Mouse (Mus musculus): ENCODE results near the gene Bach1.

DNA sequence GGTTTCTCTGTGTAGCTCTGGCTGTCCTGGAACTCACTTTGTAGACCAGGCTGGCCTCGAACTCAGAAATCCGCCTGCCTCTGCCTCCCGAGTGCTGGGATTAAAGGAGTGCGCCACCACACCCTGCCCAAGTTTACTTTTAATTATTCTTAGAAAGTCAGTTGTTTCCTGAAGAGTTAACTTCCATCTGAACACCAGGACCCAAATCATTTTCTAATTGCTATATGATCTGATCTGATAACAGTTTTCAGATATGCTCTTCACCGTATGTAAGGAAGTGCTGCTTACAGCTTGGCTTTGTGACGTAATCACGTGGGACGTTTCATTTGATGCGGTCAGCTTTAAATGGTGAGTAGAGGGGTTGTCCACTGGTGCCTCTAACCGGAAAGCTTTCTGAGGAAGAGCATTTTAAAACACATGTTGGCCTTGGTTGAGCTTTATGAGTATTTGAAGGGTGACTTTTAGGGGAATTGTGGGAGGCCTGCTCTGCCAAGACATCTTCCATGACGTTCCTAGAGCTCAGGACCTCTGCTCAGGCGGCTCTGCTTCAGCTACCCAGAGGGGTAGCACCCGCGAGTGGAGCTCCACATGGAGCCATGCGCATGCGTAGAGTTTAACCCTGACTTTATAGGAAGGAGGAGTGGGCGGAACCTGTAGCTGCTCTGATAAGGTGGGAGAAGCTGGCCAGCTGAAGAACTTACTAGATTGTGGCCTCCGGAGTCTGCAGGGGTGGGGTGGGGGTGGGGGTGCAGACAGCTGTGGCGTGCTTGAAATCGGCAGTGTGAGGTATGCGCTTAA is 39.3 kb downstream of the Bach1 start:
- no peak for TF ChIP-seq CTCF (IDR thresholded peaks at IDR 0.05; ENCODE audit: low read depth)
- no peak for TF ChIP-seq EP300 (IDR thresholded peaks at IDR 0.05; ENCODE audit: low read depth)

Data from heart, postnatal 0 days (tissue).